Mouse (Mus musculus) hindbrain, embryonic 11.5 days (tissue): ENCODE data around the gene Sox2. TPM values are rescaled to one million over a fixed set of nuclear protein-coding genes. Genes with fewer than 3 reads are reported as not detected.
A peak's percentile ranks its signal among the peaks of the same experiment; 100 is the strongest.

Source experiments
- ATAC-seq: fragments of 200-750 bp; cut with Nextera tagmentation; 2 replicates; pipeline ENCODE4 v1.8.0; 2017; ENCODE audit warnings: mild to moderate bottlenecking, moderate TSS enrichment, moderate library complexity; ENCODE audit not compliant: low FRiP score
- DNase-seq: peaks from one replicate; pipeline ENCODE4 v3.0.0-alpha.2; 2015; ENCODE audit warnings: low spot score
- H3K27ac ChIP-seq: fragments of 300-500 bp; sonication (generic); 2 replicates; pipeline ENCODE4 v1.5.1; 2014; ENCODE audit warnings: mild to moderate bottlenecking, low read depth, low read length
- H3K27me3 ChIP-seq: fragments of 300-500 bp; sonication (generic); 2 replicates; pipeline ENCODE4 v1.6.1; 2014; ENCODE audit warnings: mild to moderate bottlenecking, low read length, moderate library complexity, mixed read lengths; ENCODE audit not compliant: control insufficient read depth, insufficient read depth
- H3K36me3 ChIP-seq: fragments of 300-500 bp; sonication (generic); 2 replicates; pipeline ENCODE4 v1.6.1; 2014; ENCODE audit warnings: mild to moderate bottlenecking, low read length, moderate library complexity, mixed read lengths; ENCODE audit not compliant: control insufficient read depth, insufficient read depth
- H3K4me1 ChIP-seq: fragments of 300-500 bp; sonication (generic); replicated peaks from 2 replicates; pipeline ENCODE4 v1.6.1; 2014; ENCODE audit warnings: low read length, mixed read lengths; ENCODE audit not compliant: control insufficient read depth, insufficient read depth
- H3K4me2 ChIP-seq: fragments of 300-500 bp; sonication (generic); replicated peaks from 2 replicates; pipeline ENCODE4 v1.6.1; 2014; ENCODE audit warnings: mild to moderate bottlenecking, low read depth, low read length
- H3K4me3 ChIP-seq: fragments of 300-500 bp; sonication (generic); 2 replicates; pipeline ENCODE4 v1.5.1; 2014; ENCODE audit warnings: low read depth, low read length
- H3K9ac ChIP-seq: fragments of 300-500 bp; sonication (generic); 2 replicates; pipeline ENCODE4 v1.6.1; 2014; ENCODE audit warnings: low read depth, low read length
- H3K9me3 ChIP-seq: fragments of 300-500 bp; sonication (generic); 2 replicates; pipeline ENCODE4 v1.6.1; 2016; ENCODE audit warnings: low read length; ENCODE audit not compliant: control insufficient read depth
- WGBS: fragments of 180-500 bp; shearing (Covaris S2); extraction: QIAGEN DNeasy Blood & Tissue Kit; methylation state at CpG from one replicate; pipeline ENCODE4 v1.1.7; 2014; 5-methylcytosine and 5-hydroxymethylcytosine counted together
- polyA plus RNA-seq: library from polyadenylated mRNA; unstranded; fragments of >200 nt; fragmentation: Nextera tagmentation; extraction: Ambion mirVana; gene quantifications from 2 replicates; pipeline ENCODE4 v1.2.1, GENCODE M21; 2014

Sox2 gene
- polyA plus RNA-seq, 1 experiment from 2014 or later: 25.1 TPM

- H3K4me3 ChIP-seq: no peak overlapping the region
- H3K9ac ChIP-seq: no peak overlapping the region
- no peak for ATAC-seq
- H3K9me3 ChIP-seq: no peaks in the 10 kb centered on the region
- H3K27ac ChIP-seq: no peak overlapping the region
- 7% methylated on average over 33 of the region's 33 CpGs for WGBS
- DNase-seq: peak; percentile 92
- H3K27me3 ChIP-seq: peaks cover 13% of the 10 kb centered on the region; the same call in 1 of the 2 replicates
- H3K4me1 ChIP-seq: peaks cover 8% of the 10 kb centered on the region; the same call in 1 of the 2 replicates
- H3K36me3 ChIP-seq: no peaks in the 10 kb centered on the region
- no peak overlapping the region for H3K4me2 ChIP-seq
Observed at GRCm38 (mm10) chr3:34640690-34641600, 9.3 kb upstream of the Sox2 start.

GRCm38 (mm10) chr3:34641756-34642497 is 8.3 kb upstream of the Sox2 start:
- Histone ChIP-seq H3K4me2 (peak overlapping the region; percentile 69), H3K36me3 (no peaks in the 10 kb centered on the region), H3K4me1 (peaks cover 8% of the 10 kb centered on the region; the same call in 1 of the 2 replicates), H3K27ac (peak overlapping the region; percentile 36; the same call in 1 of the 2 replicates), H3K4me3 (peak overlapping the region; percentile 35), H3K9me3 (no peaks in the 10 kb centered on the region), H3K9ac (peak overlapping the region; percentile 64), H3K27me3 (peaks cover 13% of the 10 kb centered on the region; the same call in 1 of the 2 replicates)
- WGBS: 1% methylated on average over 38 of the region's 38 CpGs
- ATAC-seq (no peak; the same call in 1 of the 2 replicates), DNase-seq (peak; percentile 68)

GRCm38 (mm10) chr3:34642498-34642941 is 7.7 kb upstream of the Sox2 start:
- H3K36me3 ChIP-seq: no peaks in the 10 kb centered on the region
- H3K9ac ChIP-seq: peak overlapping the region; percentile 64
- no peaks in the 10 kb centered on the region for H3K9me3 ChIP-seq
- peaks cover 13% of the 10 kb centered on the region; the same call in 1 of the 2 replicates for H3K27me3 ChIP-seq
- DNase-seq (peak; percentile 75), ATAC-seq (peak; percentile 37; the same call in 1 of the 2 replicates)
- WGBS: under 1% methylated on average over 20 of the region's 20 CpGs
- H3K4me1 ChIP-seq: peaks cover 8% of the 10 kb centered on the region; the same call in 1 of the 2 replicates
- 0 out of 2 replicates have a peak overlapping the region, but pooled peaks have one; percentile 36 for H3K27ac ChIP-seq
- peak overlapping the region; percentile 69 for H3K4me2 ChIP-seq
- peak overlapping the region; percentile 35 for H3K4me3 ChIP-seq

GRCm38 (mm10) chr3:34643067-34643466 is 7.1 kb upstream of the Sox2 start:
- Histone ChIP-seq H3K36me3 (no peaks in the 10 kb centered on the region), H3K27ac (no peak overlapping the region), H3K27me3 (peaks cover 13% of the 10 kb centered on the region; the same call in 1 of the 2 replicates), H3K9me3 (no peaks in the 10 kb centered on the region), H3K4me1 (peaks cover 8% of the 10 kb centered on the region; the same call in 1 of the 2 replicates), H3K4me3 (no peak overlapping the region), H3K4me2 (no peak overlapping the region; the same call in 1 of the 2 replicates), H3K9ac (no peak overlapping the region)
- DNase-seq: peak; percentile 34
- 19% methylated on average over 5 of the region's 5 CpGs for WGBS
- no peak for ATAC-seq

DNA sequence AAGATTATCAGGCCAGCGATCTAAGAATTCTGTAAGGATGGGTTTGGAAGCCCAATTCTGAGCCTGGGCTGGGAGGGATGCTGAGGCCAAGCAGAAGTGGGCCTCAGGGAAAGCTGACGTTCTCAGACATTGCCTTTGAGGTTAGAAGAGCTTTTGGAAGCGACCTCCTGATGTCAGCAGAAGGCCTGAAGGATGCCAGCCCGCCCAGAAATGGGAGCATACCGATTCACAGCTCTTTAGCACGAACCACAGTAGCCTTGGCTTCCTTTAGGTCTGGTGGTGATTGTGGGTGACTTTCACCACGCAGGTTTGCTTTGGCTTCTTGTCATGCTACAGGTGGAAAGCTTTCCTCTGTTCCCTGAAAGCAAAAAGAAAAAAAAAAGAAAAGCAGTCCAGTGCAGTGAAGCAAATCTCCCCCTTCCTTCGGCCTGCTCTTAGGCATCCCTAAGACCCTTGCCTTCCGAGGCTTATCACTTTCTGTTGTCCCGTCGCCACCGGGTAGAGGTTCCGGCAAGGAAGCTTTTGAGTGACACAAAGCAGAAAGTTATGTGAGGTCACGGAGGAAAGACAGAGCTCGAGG is 6.6 kb upstream of the Sox2 start:
- no peak overlapping the region for H3K4me3 ChIP-seq
- H3K4me2 ChIP-seq: no peak overlapping the region
- peaks cover 13% of the 10 kb centered on the region; the same call in 1 of the 2 replicates for H3K27me3 ChIP-seq
- no peaks in the 10 kb centered on the region for H3K36me3 ChIP-seq
- DNase-seq (peak; percentile 49), ATAC-seq (no peak)
- no peak overlapping the region for H3K27ac ChIP-seq
- H3K4me1 ChIP-seq: peaks cover 8% of the 10 kb centered on the region; the same call in 1 of the 2 replicates
- no peaks in the 10 kb centered on the region for H3K9me3 ChIP-seq
- WGBS: 8% methylated on average over 15 of the region's 15 CpGs
- H3K9ac ChIP-seq: no peak overlapping the region

GRCm38 (mm10) chr3:34646169-34646568 is 4.0 kb upstream of the Sox2 start:
- no peaks in the 10 kb centered on the region for H3K9me3 ChIP-seq
- 3% methylated on average over 10 of the region's 10 CpGs for WGBS
- H3K27ac ChIP-seq: no peak overlapping the region
- no peak overlapping the region for H3K4me3 ChIP-seq
- no peaks in the 10 kb centered on the region for H3K36me3 ChIP-seq
- ATAC-seq (no peak), DNase-seq (peak; percentile 36)
- H3K27me3 ChIP-seq: peaks cover 21% of the 10 kb centered on the region
- H3K4me2 ChIP-seq: no peak overlapping the region
- peaks cover 8% of the 10 kb centered on the region; the same call in 1 of the 2 replicates for H3K4me1 ChIP-seq
- no peak overlapping the region for H3K9ac ChIP-seq

DNA sequence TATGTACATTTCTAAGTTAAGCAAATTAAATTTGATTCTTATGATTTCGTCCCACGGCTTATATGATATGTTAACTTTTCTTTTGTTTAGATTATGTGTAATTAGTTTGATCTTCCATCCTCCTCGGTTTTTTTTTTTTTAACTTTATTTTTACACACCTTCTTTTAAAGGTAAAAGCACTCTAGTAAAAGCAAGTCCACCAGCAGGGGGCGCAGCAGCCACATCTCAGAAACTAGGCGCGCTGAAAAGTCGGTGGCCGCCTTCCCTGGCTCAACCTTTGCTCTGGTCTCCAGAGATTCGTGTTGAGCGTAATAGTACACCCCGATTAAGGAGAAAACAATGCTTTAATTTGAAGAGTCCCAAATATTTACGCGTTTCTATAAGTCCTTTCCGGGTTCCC is 2.5 kb upstream of the Sox2 start:
- peak overlapping the region; percentile 87; the same call in 1 of the 2 replicates for H3K4me3 ChIP-seq
- 0 out of 2 replicates have a peak, but pooled peaks cover 2% of the 10 kb centered on the region for H3K4me1 ChIP-seq
- peak overlapping the region; percentile 88 for H3K27ac ChIP-seq
- no peak for ATAC-seq
- H3K9ac ChIP-seq: no peak overlapping the region; the same call in 1 of the 2 replicates
- DNase-seq: peak; percentile 96
- WGBS: 0% methylated on average over 14 of the region's 14 CpGs
- no peaks in the 10 kb centered on the region for H3K9me3 ChIP-seq
- H3K27me3 ChIP-seq: peaks cover 17% of the 10 kb centered on the region
- H3K36me3 ChIP-seq: no peaks in the 10 kb centered on the region
- H3K4me2 ChIP-seq: peak overlapping the region; percentile 66
